7 mouse cellular contexts compared by ENCODE assay signal in the genomic region with DNA sequence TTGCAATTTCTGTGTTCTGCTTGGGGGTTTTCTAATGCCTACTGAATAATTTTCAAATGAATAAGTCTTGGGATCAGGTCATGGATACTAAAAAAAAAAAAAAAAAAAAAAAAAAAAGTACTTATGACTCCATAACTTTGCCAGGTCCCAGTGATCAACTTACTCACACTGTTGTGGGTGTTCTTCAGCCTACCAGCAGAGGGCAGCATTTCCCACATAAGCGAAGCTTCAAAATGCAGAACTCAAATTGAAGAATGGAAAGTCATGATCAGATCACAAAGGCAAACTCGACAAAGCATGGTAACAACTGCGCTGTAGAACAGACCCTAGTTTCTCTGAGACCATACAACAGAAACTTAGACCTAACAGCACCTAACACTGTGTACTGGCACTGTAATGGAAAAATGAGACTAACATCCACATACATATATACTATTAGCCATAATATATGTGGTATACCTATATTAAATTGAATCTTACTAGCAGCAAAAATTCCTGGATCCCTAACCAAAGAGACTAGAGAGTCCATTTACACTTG.
DNase-seq lines count a peak whose midpoint lies in the region; ATAC-seq and TF ChIP-seq lines count a peak whose summit lies in the region.

No protein-coding gene starts in this region.

- intact Hi-C loops in left cerebral cortex, postnatal 10 days (cut with DNase I) = no loop called here

- 4% methylated on average over 3 of the region's 3 CpGs for WGBS in forebrain, postnatal 0 days
- 11% methylated on average over 3 of the region's 3 CpGs for WGBS in hindbrain, embryonic 14.5 days
- 6% methylated on average over 3 of the region's 3 CpGs for WGBS in midbrain, embryonic 16.5 days
- 0% methylated on average over 3 of the region's 3 CpGs for WGBS in spleen, adult 2 months

- H3K27ac ChIP-seq in forebrain, postnatal 0 days (ENCODE audit: low read depth, low read length) = no peak overlapping the region
- no peak overlapping the region for H3K27ac ChIP-seq in hindbrain, embryonic 14.5 days
- no peak overlapping the region for H3K27ac ChIP-seq in midbrain, embryonic 16.5 days (ENCODE audit: low read length)
- H3K27ac ChIP-seq in spleen, adult 2 months (ENCODE audit: insufficient read depth, low read length) = no peak overlapping the region

- ATAC-seq in forebrain, postnatal 0 days = peak; percentile 73
- peak; percentile 46; the same call in 1 of the 2 replicates for ATAC-seq in hindbrain, embryonic 14.5 days (ENCODE audit: low FRiP score)
- ATAC-seq in midbrain, embryonic 16.5 days = peak; percentile 62; the same call in 1 of the 2 replicates

- H3K36me3 ChIP-seq in forebrain, postnatal 0 days (ENCODE audit: insufficient read depth) = no peaks in the 10 kb centered on the region
- H3K36me3 ChIP-seq in hindbrain, embryonic 14.5 days (replicated peaks; ENCODE audit: control insufficient read depth, insufficient read depth) = no peaks in the 10 kb centered on the region
- no peaks in the 10 kb centered on the region for H3K36me3 ChIP-seq in midbrain, embryonic 16.5 days (ENCODE audit: control insufficient read depth, insufficient read depth, low read length)
- no peaks in the 10 kb centered on the region for H3K36me3 ChIP-seq in spleen, adult 2 months (ENCODE audit: control insufficient read depth, insufficient read depth, low read length)

- no peak overlapping the region for H3K4me3 ChIP-seq in forebrain, postnatal 0 days (ENCODE audit: low read depth, low read length)
- H3K4me3 ChIP-seq in hindbrain, embryonic 14.5 days (replicated peaks; ENCODE audit: low read length) = no peak overlapping the region
- H3K4me3 ChIP-seq in midbrain, embryonic 16.5 days (ENCODE audit: low read depth, low read length) = no peak overlapping the region
- H3K4me3 ChIP-seq in spleen, adult 2 months (ENCODE audit: extremely low read depth, insufficient read depth, insufficient read length) = no peak overlapping the region

- H3K9ac ChIP-seq in forebrain, postnatal 0 days = no peak overlapping the region
- H3K9ac ChIP-seq in hindbrain, embryonic 14.5 days = no peak overlapping the region
- H3K9ac ChIP-seq in midbrain, embryonic 16.5 days (ENCODE audit: low read depth, low read length) = no peak overlapping the region

- peak; percentile 93 for TF ChIP-seq CTCF in forebrain, postnatal 0 days (IDR thresholded peaks at IDR 0.05; ENCODE audit: low read depth)
- TF ChIP-seq CTCF in spleen, adult 2 months (IDR thresholded peaks at IDR 0.05; ENCODE audit: extremely low read depth, insufficient read depth, insufficient read length, insufficient replicate concordance) = peak; percentile 65; the same call in 1 of the 2 replicates

- H3K9me3 ChIP-seq in forebrain, postnatal 0 days (ENCODE audit: low read length) = no peaks in the 10 kb centered on the region
- no peaks in the 10 kb centered on the region for H3K9me3 ChIP-seq in hindbrain, embryonic 14.5 days (ENCODE audit: control insufficient read depth, low read length)
- H3K9me3 ChIP-seq in midbrain, embryonic 16.5 days (replicated peaks; ENCODE audit: control insufficient read depth, low read length, poor library complexity, severe bottlenecking) = no peaks in the 10 kb centered on the region

- no peak overlapping the region for H3K4me2 ChIP-seq in forebrain, postnatal 0 days (ENCODE audit: low read depth)
- H3K4me2 ChIP-seq in hindbrain, embryonic 14.5 days (replicated peaks) = 0 out of 2 replicates have a peak overlapping the region, but pooled peaks have one; percentile 12
- peak overlapping the region; percentile 29; the same call in 1 of the 2 replicates for H3K4me2 ChIP-seq in midbrain, embryonic 16.5 days (ENCODE audit: low read length)

- H3K4me1 ChIP-seq in forebrain, postnatal 0 days (ENCODE audit: insufficient read depth) = no peaks in the 10 kb centered on the region
- no peaks in the 10 kb centered on the region for H3K4me1 ChIP-seq in hindbrain, embryonic 14.5 days (replicated peaks; ENCODE audit: control insufficient read depth, insufficient read depth, low read length)
- no peaks in the 10 kb centered on the region; the same call in 1 of the 2 replicates for H3K4me1 ChIP-seq in midbrain, embryonic 16.5 days (ENCODE audit: control insufficient read depth, insufficient read depth, low read length)
- no peaks in the 10 kb centered on the region for H3K4me1 ChIP-seq in spleen, adult 2 months (ENCODE audit: control insufficient read depth, insufficient read depth, insufficient read length)

- DNase-seq in T-cell, adult 2 months (ENCODE audit: low spot score) = peak; percentile 60
- peak; percentile 29 for DNase-seq in cerebellum, adult 11-12 months
- peak; percentile 83 for DNase-seq in forebrain, postnatal 0 days
- DNase-seq in hindbrain, embryonic 14.5 days (ENCODE audit: low spot score) = peak; percentile 87
- peak; percentile 69 to 73 for DNase-seq in left cerebral cortex, postnatal 10 days (ENCODE audit: extremely low spot score in 1 of 2, low spot score in 2 of 2)
- peak; percentile 50 to 70 for DNase-seq in spleen, adult 2 months (ENCODE audit: low read depth in 1 of 2, low spot score in 2 of 2)

- TF ChIP-seq POLR2A in spleen, adult 2 months (IDR thresholded peaks at IDR 0.05; ENCODE audit: low read depth, low read length) = no peak

- no peaks in the 10 kb centered on the region for H3K27me3 ChIP-seq in forebrain, postnatal 0 days (ENCODE audit: insufficient read depth, low read length)
- H3K27me3 ChIP-seq in hindbrain, embryonic 14.5 days (ENCODE audit: control insufficient read depth, insufficient read depth, low read length) = no peaks in the 10 kb centered on the region
- no peaks in the 10 kb centered on the region for H3K27me3 ChIP-seq in midbrain, embryonic 16.5 days (ENCODE audit: control insufficient read depth, insufficient read depth, low read depth, low read length)
- no peaks in the 10 kb centered on the region for H3K27me3 ChIP-seq in spleen, adult 2 months (ENCODE audit: control insufficient read depth, insufficient read depth, low read length)

Comparison
In these comparisons a context has a peak if more than half of its experiments do, and no peak if none do; other contexts are left out.
1. DNase-seq: peak in every context shown above with its lines; median percentile 87 in hindbrain, embryonic 14.5 days; 83 in forebrain, postnatal 0 days; 71 in left cerebral cortex, postnatal 10 days; 60 in T-cell, adult 2 months; 60 in spleen, adult 2 months; 29 in cerebellum, adult 11-12 months.